Mouse (Mus musculus) thymus, adult 18-20 months (tissue): ENCODE results near the gene Sf3a3.
A peak's percentile ranks its signal among the peaks of the same experiment; 100 is the strongest.

Experiments
- DNase-seq, 2 experiments: peaks; one replicate each; pipeline ENCODE4 v3.0.0; 2022; ENCODE audit warnings: mixed read lengths in 2 of 2

The Sf3a3 gene

GRCm38 (mm10) chr4:124714545-124715481 is at the start of gene Sf3a3:
Gene Sf3a3 (plus strand): TSS chr4:124714776.
- DNase-seq = peak; percentile 88 to 92

- no peak for DNase-seq
Measured at GRCm38 (mm10) chr4:124667476-124668033, 47.0 kb upstream of the Sf3a3 start.

- no peak for DNase-seq
Measured at GRCm38 (mm10) chr4:124668078-124668477, 46.5 kb upstream of the Sf3a3 start.

- no peak for DNase-seq
Measured at GRCm38 (mm10) chr4:124670232-124670631, 44.3 kb upstream of the Sf3a3 start.

GRCm38 (mm10) chr4:124671583-124671982 is 43.0 kb upstream of the Sf3a3 start:
- DNase-seq = no peak

- no peak for DNase-seq
Measured at GRCm38 (mm10) chr4:124672347-124673320, 41.9 kb upstream of the Sf3a3 start.

GRCm38 (mm10) chr4:124674334-124675032 is 40.1 kb upstream of the Sf3a3 start:
- no peak for DNase-seq

GRCm38 (mm10) chr4:124675037-124675436 is 39.5 kb upstream of the Sf3a3 start:
- no peak for DNase-seq

GRCm38 (mm10) chr4:124675958-124676357 is 38.6 kb upstream of the Sf3a3 start:
- DNase-seq = no peak

- no peak for DNase-seq
Measured at GRCm38 (mm10) chr4:124682270-124682669, 32.3 kb upstream of the Sf3a3 start.

GRCm38 (mm10) chr4:124683474-124683873 is 31.1 kb upstream of the Sf3a3 start:
- no peak for DNase-seq

- no peak for DNase-seq
Measured at GRCm38 (mm10) chr4:124685004-124685403, 29.6 kb upstream of the Sf3a3 start.

GRCm38 (mm10) chr4:124685453-124685852 is 29.1 kb upstream of the Sf3a3 start:
- DNase-seq = no peak

GRCm38 (mm10) chr4:124685897-124686402 is 28.6 kb upstream of the Sf3a3 start:
- DNase-seq = no peak

- no peak for DNase-seq
Measured at GRCm38 (mm10) chr4:124691455-124691854, 23.1 kb upstream of the Sf3a3 start.

GRCm38 (mm10) chr4:124692416-124692861 is 22.1 kb upstream of the Sf3a3 start:
- no peak for DNase-seq

GRCm38 (mm10) chr4:124693135-124693894 is 21.3 kb upstream of the Sf3a3 start, which contains the start of gene Utp11:
Gene Utp11 (minus strand): TSS chr4:124693600.
- DNase-seq = peak; percentile 73 to 80

GRCm38 (mm10) chr4:124694572-124694971 is 20.0 kb upstream of the Sf3a3 start:
- no peak for DNase-seq

- DNase-seq = no peak
Measured at GRCm38 (mm10) chr4:124695786-124696516, 18.6 kb upstream of the Sf3a3 start.

- DNase-seq = no peak
Measured at GRCm38 (mm10) chr4:124699791-124700190, 14.8 kb upstream of the Sf3a3 start.
